8 mouse cellular contexts compared by ENCODE assay signal in genomic region chr5:147957592-147958271, GRCm38 (mm10). TPM values are rescaled to one million over a fixed set of nuclear protein-coding genes. Genes with fewer than 3 reads are reported as not detected.
DNase-seq lines count a peak whose midpoint lies in the region; ATAC-seq and TF ChIP-seq lines count a peak whose summit lies in the region.

No protein-coding gene starts in this region.

- H3K4me2 ChIP-seq in hindbrain, embryonic 14.5 days (replicated peaks), result peak overlapping the region; percentile 75
- H3K4me2 ChIP-seq in lung, embryonic 14.5 days, result peak overlapping the region; percentile 87

- H3K4me3 ChIP-seq in hindbrain, embryonic 14.5 days (replicated peaks; ENCODE audit: low read length), result peak overlapping the region; percentile 73
- H3K4me3 ChIP-seq in lung, embryonic 14.5 days (ENCODE audit: low read depth, low read length), result peak overlapping the region; percentile 49

- TF ChIP-seq CTCF in lung, embryonic 14.5 days (IDR thresholded peaks at IDR 0.05; ENCODE audit: low read depth), result no peak

- DNase-seq in ZHBTc4 (ENCODE audit: low read depth, low spot score), result peak; percentile 88
- DNase-seq in cerebellum, adult 11 months, result peak; percentile 80
- peak; percentile 76 for DNase-seq in hindbrain, embryonic 14.5 days (ENCODE audit: low spot score)
- DNase-seq in layer of hippocampus, postnatal 14 days (ENCODE audit: low spot score in 2 of 2), result peak; percentile 64 to 72
- peak; percentile 88 for DNase-seq in lung, embryonic 14.5 days
- peak; percentile 91 for DNase-seq in right cerebral cortex, postnatal 14 days

- under 1% methylated on average over 42 of the region's 42 CpGs for WGBS in hindbrain, embryonic 14.5 days
- whole genome bisulfite sequencing in lung, embryonic 14.5 days, result under 1% methylated on average over 42 of the region's 42 CpGs

- no peaks in the 10 kb centered on the region for H3K36me3 ChIP-seq in hindbrain, embryonic 14.5 days (replicated peaks; ENCODE audit: control insufficient read depth, insufficient read depth)
- H3K36me3 ChIP-seq in lung, embryonic 14.5 days (ENCODE audit: insufficient read depth), result no peaks in the 10 kb centered on the region

- peak overlapping the region; percentile 83 for H3K27ac ChIP-seq in hindbrain, embryonic 14.5 days
- H3K27ac ChIP-seq in lung, embryonic 14.5 days (ENCODE audit: low read depth), result 0 out of 2 replicates have a peak overlapping the region, but pooled peaks have one; percentile 2

- peak overlapping the region; percentile 78 for H3K9ac ChIP-seq in hindbrain, embryonic 14.5 days
- peak overlapping the region; percentile 29; the same call in 1 of the 2 replicates for H3K9ac ChIP-seq in lung, embryonic 14.5 days

- H3K9me3 ChIP-seq in hindbrain, embryonic 14.5 days (ENCODE audit: control insufficient read depth, low read length), result no peaks in the 10 kb centered on the region
- no peaks in the 10 kb centered on the region for H3K9me3 ChIP-seq in lung, embryonic 14.5 days (ENCODE audit: low read depth, low read length)

- H3K4me1 ChIP-seq in hindbrain, embryonic 14.5 days (replicated peaks; ENCODE audit: control insufficient read depth, insufficient read depth, low read length), result peaks cover 4% of the 10 kb centered on the region; the same call in 1 of the 2 replicates
- H3K4me1 ChIP-seq in lung, embryonic 14.5 days (ENCODE audit: insufficient read depth), result 0 out of 2 replicates have a peak, but pooled peaks cover 4% of the 10 kb centered on the region

- peak; percentile 73 for ATAC-seq in frontal cortex, adult (ENCODE audit: low TSS enrichment)
- ATAC-seq in hindbrain, embryonic 14.5 days (ENCODE audit: low FRiP score), result peak; percentile 32
- ATAC-seq in lung, embryonic 14.5 days (ENCODE audit: insufficient read depth), result peak; percentile 12; the same call in 1 of the 2 replicates
- no peak for ATAC-seq in monocyte, adult 5-6 weeks (replicated peaks; ENCODE audit: insufficient number of reproducible peaks, low FRiP score, low TSS enrichment, poor library complexity, severe bottlenecking)

- H3K27me3 ChIP-seq in hindbrain, embryonic 14.5 days (ENCODE audit: control insufficient read depth, insufficient read depth, low read length), result 0 out of 2 replicates have a peak, but pooled peaks cover 3% of the 10 kb centered on the region
- H3K27me3 ChIP-seq in lung, embryonic 14.5 days (ENCODE audit: insufficient read depth, low read length), result peaks cover 30% of the 10 kb centered on the region

RNA-seq across cellular contexts. Expression of gene Mtus2, which starts 0.6 kb away (rescaled TPM):
- polyA plus RNA-seq in hindbrain, embryonic 14.5 days (2014; fragmentation: Nextera tagmentation; extraction: Ambion mirVana), result 42.0 and 49.4 TPM in 2 replicates
- 10 to 100 TPM; 32.7 to 33.6 TPM for total RNA-seq in layer of hippocampus, postnatal 14 days (2021)
- 5.5 and 5.7 TPM in 2 replicates for polyA plus RNA-seq in lung, embryonic 14.5 days (2014; fragmentation: Nextera tagmentation; extraction: Ambion mirVana)
- 0.95 to 2.8 TPM (median 1.3 TPM) in 3 replicates for total RNA-seq in monocyte, adult 5-6 weeks (2017)
